Mouse (Mus musculus): ENCODE measurements around the gene Abca6.

- TF ChIP-seq CTCF (IDR thresholded peaks at IDR 0.05) (peak; percentile 82), EP300 (IDR thresholded peaks at IDR 0.05) (no peak)
These were observed 20.2 kb upstream of the Abca6 start for GRCm38 (mm10) chr11:110271745-110272144.

Data from lung, postnatal 0 days (tissue).